Mouse (Mus musculus): ENCODE measurements around the gene Col25a1.
A peak's percentile ranks its signal among the peaks of the same experiment; 100 is the strongest.

Col25a1 gene

GRCm38 (mm10) chr3:130574652-130575051 lies 443.4 kb downstream of the Col25a1 start:
- no peak for DNase-seq (ENCODE audit: low spot score)

GRCm38 (mm10) chr3:130576683-130577082 lies 445.4 kb downstream of the Col25a1 start:
- peak; percentile 18 for DNase-seq (ENCODE audit: low spot score)

GRCm38 (mm10) chr3:130579501-130579900 lies 448.2 kb downstream of the Col25a1 start:
- DNase-seq (ENCODE audit: low spot score) = no peak

GRCm38 (mm10) chr3:130581577-130581976 lies 450.3 kb downstream of the Col25a1 start:
- DNase-seq (ENCODE audit: low spot score) = no peak

- DNase-seq (ENCODE audit: low spot score) = no peak
Measured at GRCm38 (mm10) chr3:130582903-130583664, 451.8 kb downstream of the Col25a1 start.

DNA sequence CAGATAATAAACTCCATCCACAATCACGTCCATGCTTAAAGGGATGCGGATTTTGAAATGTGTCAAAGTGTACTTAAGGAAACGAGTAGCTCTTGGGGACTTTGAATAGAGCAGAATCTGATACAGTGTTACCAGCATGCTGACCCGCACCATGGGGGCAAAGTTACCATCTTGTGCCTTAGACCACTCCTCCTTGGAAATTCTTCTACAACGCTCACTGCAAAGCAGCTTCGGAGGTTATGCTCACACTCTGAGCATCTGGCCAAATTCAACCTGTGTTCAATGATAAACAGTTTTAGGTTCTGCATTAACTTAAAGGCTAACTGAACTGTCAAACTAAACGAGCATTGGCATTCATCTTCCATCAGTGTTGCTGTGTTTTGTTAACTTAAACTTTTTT lies 452.7 kb downstream of the Col25a1 start:
- DNase-seq (ENCODE audit: low spot score) = no peak

DNA sequence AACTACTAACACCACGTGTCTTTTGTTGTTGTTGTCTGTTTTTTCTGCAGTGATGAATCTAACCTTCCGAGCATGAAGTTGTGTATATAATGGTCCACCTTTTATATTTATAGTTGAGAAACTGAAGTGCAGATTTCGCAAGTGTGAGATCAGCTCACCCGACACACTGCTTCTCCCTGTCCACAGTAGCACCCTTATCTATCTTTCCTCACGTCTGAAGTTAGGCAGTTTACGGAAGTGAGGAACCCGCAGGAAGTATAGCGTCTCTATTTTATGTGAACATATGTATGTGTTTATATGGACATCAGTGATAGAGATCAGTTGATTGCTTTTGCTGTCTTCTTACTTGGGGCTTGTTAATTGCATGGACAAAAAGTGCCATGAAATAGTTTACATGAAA lies 463.7 kb downstream of the Col25a1 start:
- no peak for DNase-seq (ENCODE audit: low spot score)

- no peak for DNase-seq (ENCODE audit: low spot score)
Measured at GRCm38 (mm10) chr3:130601491-130601890, 470.2 kb downstream of the Col25a1 start.

GRCm38 (mm10) chr3:130607924-130608323 lies 476.6 kb downstream of the Col25a1 start:
- DNase-seq (ENCODE audit: low spot score) = no peak

GRCm38 (mm10) chr3:130614444-130614843 lies 483.1 kb downstream of the Col25a1 start:
- no peak for DNase-seq (ENCODE audit: low spot score)

- no peak for DNase-seq (ENCODE audit: low spot score)
Measured at GRCm38 (mm10) chr3:130615625-130616024, 484.3 kb downstream of the Col25a1 start.

DNA sequence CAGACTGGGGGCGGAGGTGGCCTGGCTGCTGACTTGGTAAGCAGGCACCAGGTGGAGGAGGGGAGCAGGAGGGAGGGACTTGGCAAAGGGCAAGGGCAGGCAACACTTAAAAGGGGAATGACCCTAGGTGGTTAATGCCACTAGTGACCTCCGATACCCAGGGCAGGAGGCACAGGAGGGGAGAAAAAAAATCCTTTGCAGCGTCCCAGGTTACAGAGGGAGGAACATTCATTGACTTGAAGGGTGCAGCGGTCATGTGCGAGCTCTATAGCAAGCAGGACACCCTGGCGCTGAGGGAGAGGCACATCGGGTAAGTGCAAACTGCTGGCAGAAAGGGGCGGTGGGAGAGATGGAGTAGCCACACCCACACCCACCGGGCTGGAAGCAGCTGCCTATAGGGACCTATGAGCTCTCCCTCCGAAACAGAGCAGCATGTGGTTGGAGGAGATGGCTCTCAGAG lies 486.2 kb downstream of the Col25a1 start, which contains the start of gene Etnppl:
Gene Etnppl, plus strand, starts transcription at position 10 of the 460 bp plus-strand sequence.
- no peak for DNase-seq (ENCODE audit: low spot score)

DNA sequence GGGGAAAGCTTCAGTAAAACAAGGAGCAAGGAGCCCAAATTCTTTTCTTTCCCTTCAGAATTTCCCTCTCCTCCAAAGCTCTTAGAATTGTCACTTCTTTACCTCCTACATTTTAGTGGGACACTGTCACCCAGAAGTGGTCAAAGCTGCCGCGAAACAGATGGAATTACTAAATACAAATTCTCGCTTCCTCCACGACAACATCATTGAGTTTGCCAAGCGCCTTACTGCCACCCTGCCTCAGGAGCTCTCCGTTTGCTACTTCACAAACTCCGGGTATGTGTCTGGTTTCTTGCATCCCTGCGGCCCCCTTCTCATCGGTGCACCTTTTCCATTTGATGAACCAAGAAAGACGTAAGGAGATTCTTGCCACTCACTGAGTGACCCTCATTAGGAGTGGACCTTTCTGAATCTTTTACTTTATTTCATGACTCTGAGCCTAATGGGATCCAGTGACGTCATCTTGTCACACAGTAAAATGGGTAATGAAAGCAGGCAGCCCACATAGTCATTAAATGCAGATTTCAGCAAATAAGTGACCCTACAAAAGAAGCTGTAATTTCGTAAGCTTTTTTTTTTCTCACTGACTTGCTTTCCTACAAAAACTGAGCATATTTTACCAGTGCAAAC lies 489.3 kb downstream of the Col25a1 start:
- no peak for DNase-seq (ENCODE audit: low spot score)

GRCm38 (mm10) chr3:130628358-130628757 lies 497.1 kb downstream of the Col25a1 start:
- DNase-seq (ENCODE audit: low spot score) = peak; percentile 3

GRCm38 (mm10) chr3:130633859-130634258 lies 502.6 kb downstream of the Col25a1 start:
- no peak for DNase-seq (ENCODE audit: low spot score)

DNA sequence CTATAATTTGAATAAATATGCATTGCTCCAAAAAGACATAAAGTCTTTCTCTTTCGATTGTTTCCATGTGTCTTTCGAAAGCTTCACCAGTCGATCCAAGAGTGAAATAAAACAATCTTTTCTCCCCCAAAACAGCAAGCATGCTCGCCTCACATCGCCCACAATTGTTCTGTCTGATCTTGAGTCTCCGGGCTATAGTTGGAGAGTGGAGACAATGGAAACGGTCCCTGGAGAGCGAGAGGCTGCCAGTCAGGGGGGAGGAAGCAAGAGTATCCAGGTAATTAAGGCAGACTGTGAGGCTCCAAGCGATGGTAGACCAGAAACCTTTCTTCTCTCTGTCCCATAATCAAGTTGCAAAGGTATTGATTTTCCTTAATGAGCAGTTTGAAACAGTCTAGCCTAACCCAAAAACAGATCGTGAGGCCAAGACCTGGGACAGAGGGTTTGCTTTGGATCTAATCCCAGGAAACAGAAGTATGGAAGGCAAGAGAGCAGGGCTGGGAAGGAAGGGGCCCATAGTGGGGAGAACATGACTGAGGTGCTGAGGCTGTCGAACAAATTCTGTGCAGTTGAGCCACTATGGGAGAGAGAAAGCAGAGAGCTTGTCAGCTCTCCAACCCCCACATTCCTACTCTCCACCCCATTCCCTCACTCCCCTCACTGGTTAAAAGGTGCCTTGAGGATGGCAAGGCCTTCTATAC lies 515.0 kb downstream of the Col25a1 start:
- DNase-seq (ENCODE audit: low spot score) = no peak

All from c-Kit-positive CD71-positive TER-119-positive erythroid progenitor cells, embryonic 14.5 days (primary cell).